22 mouse cellular contexts compared by ENCODE assay signal in genomic region chr11:24664082-24664481, GRCm38 (mm10).
DNase-seq lines count a peak whose midpoint lies in the region; ATAC-seq and TF ChIP-seq lines count a peak whose summit lies in the region.
"Had no signal": no experiment of that assay in that cellular context is flagged by ENCODE, and none has a peak within 500 bp of the region (broad histone marks: within the 10 kb centered on the region; RNA-seq: fewer than 3 reads in every experiment).

No protein-coding gene starts in this region.

- H3K27me3 ChIP-seq in CH12.LX (replicated peaks) (no peaks in the 10 kb centered on the region), MEL (ENCODE audit: control insufficient read depth in 1 of 2, insufficient read depth in 2 of 2, low read length in 2 of 2) (no peaks in the 10 kb centered on the region)
- H3K27me3 ChIP-seq in heart, embryonic 12.5 days (replicated peaks) = no peaks in the 10 kb centered on the region
- H3K27me3 ChIP-seq: Patski had no signal

- TF ChIP-seq RAD21 in CH12.LX (IDR thresholded peaks at IDR 0.05; ENCODE audit: low read depth, low read length) = no peak
- TF ChIP-seq RAD21 in MEL (IDR thresholded peaks at IDR 0.05; ENCODE audit: low read depth, low read length) = no peak

- DNase-seq in CH12.LX (ENCODE audit: extremely low read depth) (no peak), ES-E14 (ENCODE audit: low read depth, low spot score) (no peak), MEL (ENCODE audit: low read depth, low spot score) (no peak)
- no peak for DNase-seq in ovary, postnatal 36 days (ENCODE audit: low spot score)
- DNase-seq in thymus, postnatal 4 days = no peak
- DNase-seq: adrenal gland, adult 2 months; adrenal gland, adult 8-10 months; adrenal gland, postnatal 14 days; adrenal gland, postnatal 25 days; adrenal gland, postnatal 36 days; B cell, adult 2 months; cerebellum, adult 11 months; cerebellum, adult 11-12 months; cerebellum, adult 18-20 months; cerebellum, adult 2 months; cerebellum, adult 8-10 months; cerebellum, adult 9-10 months had no signal

- peaks cover 0 to 6% of the 10 kb centered on the region in 2 experiments; a peak in 1 of 4 replicates for H3K4me1 ChIP-seq in CH12.LX (ENCODE audit: control insufficient read depth in 1 of 2, insufficient read depth in 2 of 2)
- H3K4me1 ChIP-seq in ES-E14 (ENCODE audit: control insufficient read depth in 2 of 2, insufficient read depth in 2 of 2, low read length in 2 of 2, poor library complexity in 1 of 2) = no peaks in the 10 kb centered on the region
- H3K4me1 ChIP-seq in MEL (ENCODE audit: control insufficient read depth in 1 of 2, insufficient read depth in 2 of 2, low read length in 2 of 2) = no peaks in the 10 kb centered on the region
- H3K4me1 ChIP-seq in heart, embryonic 12.5 days (replicated peaks) = no peaks in the 10 kb centered on the region

- no peak for ATAC-seq in heart, embryonic 12.5 days (ENCODE audit: insufficient number of reproducible peaks, low FRiP score)
- ATAC-seq: activated CD4-positive, CD25-positive, alpha-beta regulatory T cell, adult 4 months; CD4-positive, CD25-positive, alpha-beta regulatory T cell, adult 4 months; Patski had no signal

- in situ Hi-C loops in CH12.LX (cut with MboI; ENCODE audit: low pct_ligation_motif_present, low pct_unique_long_range_greater_than_20kb, low sequenced_read_pairs) = no loop called here
- in situ Hi-C loops in ES-E14 (cut with MboI; ENCODE audit: low sequenced_read_pairs in 2 of 2, unreplicated experiment in 2 of 2) = no loop called here

- dilution Hi-C loops in CH12.LX (cut with MboI; ENCODE audit: extremely low pct_ligation_motif_present, extremely low pct_unique_long_range_greater_than_20kb, low sequenced_read_pairs) = no loop called here

- TF ChIP-seq CTCF in CH12.LX (conservative IDR thresholded peaks at IDR 0.05 in 1 of 2, IDR thresholded peaks at IDR 0.05 in 1 of 2; ENCODE audit: low read depth in 2 of 2, low read length in 2 of 2) (no peak), MEL (IDR thresholded peaks at IDR 0.05 in 2 of 3, conservative IDR thresholded peaks at IDR 0.05 in 1 of 3; ENCODE audit: control insufficient read depth in 1 of 3, insufficient read depth in 1 of 3, low read depth in 2 of 3, low read length in 3 of 3, poor library complexity in 1 of 3, severe bottlenecking in 1 of 3) (no peak)

- H3K4me3 ChIP-seq in CH12.LX (replicated peaks in 1 of 3; ENCODE audit: low read depth in 2 of 3, low read length in 2 of 3, poor library complexity in 1 of 3) = no peak overlapping the region
- H3K4me3 ChIP-seq in ES-E14 (ENCODE audit: insufficient read depth in 1 of 2, low read depth in 1 of 2, low read length in 2 of 2, poor library complexity in 1 of 2, severe bottlenecking in 1 of 2) = no peak overlapping the region
- H3K4me3 ChIP-seq in MEL (ENCODE audit: control insufficient read depth in 1 of 2, insufficient read depth in 1 of 2, low read depth in 2 of 2, low read length in 2 of 2) = no peak overlapping the region
- H3K4me3 ChIP-seq in heart, embryonic 12.5 days = no peak overlapping the region

- H3K36me3 ChIP-seq in CH12.LX (replicated peaks in 1 of 2; ENCODE audit: control insufficient read depth in 1 of 2, insufficient read depth in 1 of 2, low read length in 1 of 2) (no peaks in the 10 kb centered on the region), ES-E14 (ENCODE audit: control insufficient read depth, insufficient read depth, low read length, poor library complexity, severe bottlenecking) (no peaks in the 10 kb centered on the region), MEL (ENCODE audit: control insufficient read depth in 1 of 2, insufficient read depth in 2 of 2, low read length in 2 of 2) (no peaks in the 10 kb centered on the region)
- no peaks in the 10 kb centered on the region for H3K36me3 ChIP-seq in heart, embryonic 12.5 days
- H3K36me3 ChIP-seq: G1E had no signal

- H3K9ac ChIP-seq in CH12.LX (ENCODE audit: insufficient read depth, low read depth) = no peak overlapping the region
- H3K9ac ChIP-seq in ES-E14 (ENCODE audit: insufficient read depth, low read depth, low read length, poor library complexity, severe bottlenecking) = no peak overlapping the region
- no peak overlapping the region for H3K9ac ChIP-seq in MEL (ENCODE audit: control insufficient read depth, low read depth, low read length, poor library complexity, severe bottlenecking)
- H3K9ac ChIP-seq in heart, embryonic 12.5 days = no peak overlapping the region

- WGBS in heart, embryonic 12.5 days = 79% methylated on average over 4 of the region's 4 CpGs

- H3K27ac ChIP-seq in CH12.LX (ENCODE audit: insufficient read depth, low read depth) (no peak overlapping the region), ES-E14 (ENCODE audit: insufficient read depth, low read depth, low read length, poor library complexity, severe bottlenecking) (no peak overlapping the region), MEL (ENCODE audit: control insufficient read depth, low read depth, low read length) (no peak overlapping the region)
- H3K27ac ChIP-seq in heart, embryonic 12.5 days (ENCODE audit: poor library complexity, severe bottlenecking) = no peak overlapping the region

- no peak overlapping the region for H3K4me2 ChIP-seq in CH12.LX (ENCODE audit: insufficient read depth, low read depth, poor library complexity, severe bottlenecking)
- no peak overlapping the region for H3K4me2 ChIP-seq in heart, embryonic 12.5 days

- no peak for TF ChIP-seq EP300 in CH12.LX (IDR thresholded peaks at IDR 0.05; ENCODE audit: low read length)
- no peak for TF ChIP-seq EP300 in MEL (IDR thresholded peaks at IDR 0.05; ENCODE audit: low read depth in 1 of 2, low read length in 2 of 2)

- no peaks in the 10 kb centered on the region for H3K79me2 ChIP-seq in CH12.LX (replicated peaks; ENCODE audit: control insufficient read depth, extremely low read depth, insufficient read depth, poor library complexity, severe bottlenecking)
- H3K79me2 ChIP-seq in MEL (ENCODE audit: control insufficient read depth, insufficient read depth, low read length, poor library complexity) = no peaks in the 10 kb centered on the region

- no peak for TF ChIP-seq POLR2A in CH12.LX (IDR thresholded peaks at IDR 0.05; ENCODE audit: low read depth, low read length)
- no peak for TF ChIP-seq POLR2A in MEL (IDR thresholded peaks at IDR 0.05; ENCODE audit: control insufficient read depth in 1 of 2, insufficient read depth in 1 of 2, low read depth in 1 of 2, low read length in 2 of 2, poor library complexity in 1 of 2)

- H3K9me3 ChIP-seq in CH12.LX (replicated peaks; ENCODE audit: low read length) (no peaks in the 10 kb centered on the region), ES-E14 (ENCODE audit: control insufficient read depth, insufficient read depth, low read depth, low read length) (no peaks in the 10 kb centered on the region), MEL (replicated peaks; ENCODE audit: insufficient read depth, low read length) (no peaks in the 10 kb centered on the region)
- no peaks in the 10 kb centered on the region for H3K9me3 ChIP-seq in heart, embryonic 12.5 days (replicated peaks)
- H3K9me3 ChIP-seq: G1E had no signal

TF ChIP-seq in CH12.LX, 34 proteins besides CTCF, POLR2A, EP300 and RAD21:
- no peak for TF ChIP-seq PAX5 (IDR thresholded peaks at IDR 0.05; ENCODE audit: low read length)
- peak; percentile 99 for TF ChIP-seq MAFK (IDR thresholded peaks at IDR 0.05; ENCODE audit: insufficient replicate concordance, low read length)
- no peak for TF ChIP-seq E2F4 (IDR thresholded peaks at IDR 0.05; ENCODE audit: insufficient replicate concordance, low read depth, low read length)
- no peak for TF ChIP-seq GABPA (IDR thresholded peaks at IDR 0.05; ENCODE audit: insufficient replicate concordance, low read depth, low read length)
- no peak for TF ChIP-seq ZNF384 (IDR thresholded peaks at IDR 0.05; ENCODE audit: low read depth, low read length)
- TF ChIP-seq MXI1 (IDR thresholded peaks at IDR 0.05; ENCODE audit: low read depth, low read length) = no peak
- no peak for TF ChIP-seq MAX (IDR thresholded peaks at IDR 0.05; ENCODE audit: low read length)
- no peak for TF ChIP-seq SMC3 (IDR thresholded peaks at IDR 0.05; ENCODE audit: low read depth, low read length)

TF ChIP-seq in ES-E14, 5 proteins besides CTCF, POLR2A, EP300 and RAD21:
- TF ChIP-seq MAFK (IDR thresholded peaks at IDR 0.05; ENCODE audit: insufficient read depth, low read depth, low read length) (peak; percentile 96), HCFC1 (IDR thresholded peaks at IDR 0.05; ENCODE audit: borderline replicate concordance, insufficient read depth, low read length) (no peak)
TF ChIP-seq in ES-E14: peak in this region for 1.

TF ChIP-seq in MEL, 35 proteins besides CTCF, POLR2A, EP300 and RAD21:
- TF ChIP-seq MAFK (IDR thresholded peaks at IDR 0.05; ENCODE audit: borderline replicate concordance, low read depth, low read length) = peak; percentile 78; the same call in 1 of the 2 replicates
- no peak for TF ChIP-seq USF1 (IDR thresholded peaks at IDR 0.05; ENCODE audit: low read depth, low read length)

Comparison
In these comparisons a context has a peak if more than half of its experiments do, and no peak if none do; other contexts are left out.
1. Of the 35 proteins assayed by ChIP-seq in both MEL and CH12.LX: peak only in MEL: none; only in CH12.LX: none; in both: MAFK; in neither: 34.